Mouse (Mus musculus) left cerebral cortex, postnatal 36 days (tissue): Measurements from ENCODE around the gene Gm12166. TPM values are rescaled to one million over a fixed set of nuclear protein-coding genes. Genes with fewer than 3 reads are reported as not detected.

Source experiments
- DNase-seq, 2 experiments: peaks; one replicate each; pipeline ENCODE4 v3.0.0; 2021 to 2022; ENCODE audit warnings: low spot score in 2 of 2, mixed read lengths in 1 of 2
- intact Hi-C: fragments of 180-260 bp; cut with DNase I; formaldehyde crosslinking; loops from one replicate; pipeline ENCODE4 v1.15.1; 2025
- total RNA-seq, 2 experiments: library from RNA; stranded (reverse); gene quantifications; 2 replicates each; pipeline ENCODE4 v1.2.3; 2021

The Gm12166 gene
- total RNA-seq, 2 experiments from 2014 or later = 2.6 to 6.4 TPM

DNA sequence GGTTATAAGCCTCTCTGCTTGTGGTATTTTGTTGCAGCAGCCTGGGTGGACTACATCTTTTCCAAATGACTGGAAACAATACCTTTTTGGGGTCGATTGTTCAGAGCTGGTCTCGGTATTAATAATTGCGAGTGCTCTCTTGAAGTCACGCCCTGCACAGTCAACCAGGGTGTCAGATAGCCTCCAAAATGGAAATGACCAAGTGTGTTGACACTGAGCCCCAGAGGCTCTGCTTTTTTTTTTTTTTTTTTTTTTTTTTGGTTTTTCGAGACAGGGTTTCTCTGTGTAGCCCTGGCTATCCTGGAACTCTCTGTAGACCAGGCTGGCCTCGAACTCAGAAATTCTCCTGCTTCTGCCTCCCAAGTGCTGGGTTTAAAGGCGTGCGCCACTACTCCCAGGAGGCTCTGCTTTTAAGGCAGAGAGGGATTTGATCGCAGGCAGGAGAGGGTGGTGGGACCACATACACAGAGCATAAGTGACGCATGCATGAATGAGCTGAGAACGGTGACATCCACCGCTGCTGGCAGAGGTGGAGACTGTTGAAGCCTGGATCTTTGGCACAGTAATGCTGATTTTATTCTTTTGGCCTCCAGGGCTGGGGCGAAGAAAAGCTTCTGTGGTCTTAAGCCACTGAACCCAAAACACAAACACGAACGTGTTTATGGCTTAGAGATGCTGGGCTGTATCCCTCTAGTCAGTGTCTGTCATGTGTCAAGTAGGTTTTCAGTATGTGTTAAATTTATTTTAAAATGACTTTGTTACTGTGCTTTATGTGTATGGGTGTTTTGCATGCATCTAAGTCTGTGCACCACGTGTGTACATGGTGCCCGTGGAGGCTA is 21.9 kb upstream of the Gm12166 start:
- intact Hi-C loops = no loop called here
- DNase-seq = no peak

DNA sequence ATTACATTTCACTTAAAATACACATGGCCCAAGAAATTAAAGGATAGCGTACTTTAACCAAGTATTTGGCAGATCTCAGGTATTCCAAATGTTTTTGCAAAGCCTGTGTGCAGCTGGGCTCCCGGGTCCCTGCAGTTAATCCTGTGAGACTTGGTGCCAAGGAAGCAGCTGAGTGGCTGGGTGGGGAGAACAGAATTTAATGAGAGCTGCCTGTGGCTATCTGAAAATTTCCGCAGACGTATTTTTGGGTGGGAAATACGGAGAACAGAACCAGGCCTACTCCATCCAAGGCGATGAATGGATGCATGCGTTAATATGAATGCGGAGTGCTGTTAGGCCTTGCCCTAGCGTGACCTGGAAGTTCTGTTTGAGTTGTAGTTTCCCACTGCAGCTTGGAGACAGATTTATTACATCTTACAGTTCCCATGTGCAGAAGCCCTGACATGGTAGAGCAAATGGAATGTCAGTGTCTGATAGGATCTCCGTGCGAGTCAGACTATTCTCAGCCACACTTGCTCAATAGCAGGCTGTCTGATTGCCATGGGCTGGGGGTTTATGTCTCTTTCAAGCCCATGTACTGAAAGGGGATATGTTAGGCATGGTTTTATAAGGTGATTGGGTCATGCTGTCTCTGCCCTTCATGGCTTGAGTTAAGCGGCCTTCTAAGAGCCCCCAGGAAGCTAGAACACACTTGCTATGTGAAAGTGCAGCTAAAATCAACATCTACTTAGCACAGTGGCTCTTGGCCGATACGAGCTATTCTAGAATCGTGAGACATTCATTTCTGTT is 21.1 kb upstream of the Gm12166 start:
- no peak for DNase-seq
- intact Hi-C loops = no loop called here

DNA sequence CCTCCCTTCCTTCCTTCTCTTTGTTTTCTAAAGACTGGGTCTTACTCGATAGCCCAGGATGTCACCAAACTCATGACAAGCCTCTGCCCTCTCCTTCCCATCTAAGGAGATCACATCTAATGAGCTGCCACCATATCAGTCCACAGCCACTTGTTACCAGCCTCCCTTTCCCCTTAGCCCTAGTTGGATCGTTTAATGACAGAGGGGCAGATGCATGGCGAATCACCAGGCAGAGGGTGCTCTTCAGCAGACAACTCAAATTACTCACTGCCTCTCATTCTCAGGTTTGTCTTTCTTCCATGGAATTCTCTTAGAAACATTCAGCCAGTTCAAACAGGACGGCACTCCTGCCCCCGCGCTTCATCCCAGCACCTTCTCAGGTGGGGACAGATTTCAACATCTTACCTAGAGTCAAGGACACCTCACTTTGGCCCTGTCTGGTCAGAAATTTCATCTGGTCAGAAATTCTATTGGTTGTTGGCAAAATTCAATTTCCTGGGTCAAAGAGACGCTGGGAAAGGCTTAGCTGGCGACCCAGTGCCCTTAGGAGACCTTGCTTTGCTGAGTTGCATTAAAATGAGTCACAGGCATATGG is 20.4 kb upstream of the Gm12166 start:
- intact Hi-C loops = no loop called here
- DNase-seq = no peak

DNA sequence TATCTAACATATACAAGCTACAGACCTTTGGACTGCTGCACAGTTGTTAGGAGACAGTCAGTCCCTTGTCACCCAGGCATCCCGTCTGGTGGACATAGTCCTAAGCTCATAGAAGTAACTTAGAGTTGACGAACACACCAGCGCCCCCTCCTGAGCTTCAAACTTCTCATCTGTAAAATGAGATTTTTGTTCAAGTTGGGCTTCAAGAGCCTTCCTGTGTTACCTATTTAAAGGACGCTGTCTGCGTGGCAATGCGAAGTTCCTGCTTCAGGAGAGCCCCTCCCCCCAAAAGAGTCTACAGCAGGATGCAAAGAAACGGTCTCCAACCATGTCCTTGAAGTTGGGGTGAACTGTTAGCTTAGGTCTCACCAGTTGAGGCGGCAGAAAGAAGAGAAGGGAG is 18.7 kb upstream of the Gm12166 start:
- intact Hi-C loops = no loop called here
- DNase-seq = no peak

DNA sequence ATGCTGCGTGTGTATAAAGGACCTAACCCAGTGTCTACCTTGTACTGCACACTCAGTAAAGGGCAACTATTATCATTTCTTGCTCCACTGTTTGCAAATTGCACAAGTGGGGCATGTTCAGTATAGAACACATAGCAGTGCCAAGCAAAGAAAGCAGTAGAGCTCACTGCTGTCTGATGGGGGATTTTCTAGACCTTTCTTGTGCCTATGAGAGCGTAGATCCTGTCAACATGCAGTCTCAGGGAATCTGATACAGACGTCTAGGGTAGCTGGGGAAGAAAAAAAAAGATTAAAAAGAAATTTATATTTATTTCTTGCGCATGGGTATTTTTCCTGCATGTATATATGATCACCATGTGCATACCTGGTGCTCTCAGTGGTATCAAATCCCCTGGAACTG is 18.0 kb upstream of the Gm12166 start:
- intact Hi-C loops = no loop called here
- DNase-seq = no peak

DNA sequence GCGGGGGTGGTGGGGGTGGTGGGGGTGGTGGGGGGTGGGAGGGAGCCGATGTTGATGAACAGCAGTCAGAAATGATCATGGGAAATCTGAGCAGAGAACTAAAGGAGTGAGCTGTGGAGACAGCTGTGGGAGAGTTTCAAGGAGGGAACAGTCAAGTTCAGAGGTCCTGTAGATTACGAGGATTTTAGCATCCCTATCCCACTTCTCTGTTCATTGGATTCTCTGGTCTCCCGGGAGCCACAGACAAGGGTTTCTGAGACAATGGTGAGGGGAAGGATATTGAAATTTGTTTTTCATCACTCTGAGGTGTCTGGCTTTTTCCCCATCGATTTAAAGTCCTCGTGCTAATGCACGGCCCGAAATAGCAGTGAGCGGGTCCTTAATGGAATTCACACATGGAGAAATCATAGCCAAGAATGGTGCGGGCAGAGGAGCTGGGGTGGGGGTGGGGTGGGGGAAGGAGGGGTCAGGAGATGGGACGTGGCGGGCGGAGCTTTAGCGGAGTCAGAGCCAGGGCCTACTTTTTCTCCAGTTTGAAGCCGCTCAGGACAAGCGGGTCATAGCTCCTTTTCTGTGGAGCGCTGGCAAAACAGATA is 17.4 kb upstream of the Gm12166 start:
- intact Hi-C loops = no loop called here
- DNase-seq = no peak

DNA sequence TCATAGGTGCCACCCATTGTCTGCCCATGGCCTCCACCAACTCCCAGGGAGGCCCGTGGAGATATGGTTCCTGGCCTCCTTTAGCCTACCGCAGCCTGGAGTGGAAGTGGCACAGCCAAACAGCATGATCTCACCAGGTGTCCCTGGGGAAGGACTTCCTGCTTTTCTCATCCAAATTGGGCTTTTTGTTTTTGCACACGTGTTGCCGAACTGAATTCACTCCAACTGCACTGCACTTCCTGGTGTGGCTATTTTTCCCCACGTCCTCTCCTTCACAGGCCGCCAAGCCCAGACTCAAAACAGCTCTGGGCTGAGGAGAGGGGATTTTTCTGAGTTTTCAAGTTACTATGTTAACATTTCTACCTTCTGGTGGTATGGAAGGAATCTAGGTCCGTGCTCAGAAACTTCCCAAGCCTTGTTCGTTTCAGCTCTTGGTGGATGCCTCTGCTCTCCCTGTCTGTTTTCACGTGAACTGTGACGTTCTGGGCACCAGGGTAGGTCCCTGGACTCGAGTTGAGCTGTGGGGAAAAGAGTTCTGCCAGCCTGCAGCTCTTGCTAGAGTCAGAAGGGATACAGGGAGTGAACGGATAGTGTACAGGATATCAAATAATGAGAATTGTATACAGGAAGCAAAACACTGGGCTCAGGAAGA is 16.8 kb upstream of the Gm12166 start:
- no peak for DNase-seq
- intact Hi-C loops = no loop called here

DNA sequence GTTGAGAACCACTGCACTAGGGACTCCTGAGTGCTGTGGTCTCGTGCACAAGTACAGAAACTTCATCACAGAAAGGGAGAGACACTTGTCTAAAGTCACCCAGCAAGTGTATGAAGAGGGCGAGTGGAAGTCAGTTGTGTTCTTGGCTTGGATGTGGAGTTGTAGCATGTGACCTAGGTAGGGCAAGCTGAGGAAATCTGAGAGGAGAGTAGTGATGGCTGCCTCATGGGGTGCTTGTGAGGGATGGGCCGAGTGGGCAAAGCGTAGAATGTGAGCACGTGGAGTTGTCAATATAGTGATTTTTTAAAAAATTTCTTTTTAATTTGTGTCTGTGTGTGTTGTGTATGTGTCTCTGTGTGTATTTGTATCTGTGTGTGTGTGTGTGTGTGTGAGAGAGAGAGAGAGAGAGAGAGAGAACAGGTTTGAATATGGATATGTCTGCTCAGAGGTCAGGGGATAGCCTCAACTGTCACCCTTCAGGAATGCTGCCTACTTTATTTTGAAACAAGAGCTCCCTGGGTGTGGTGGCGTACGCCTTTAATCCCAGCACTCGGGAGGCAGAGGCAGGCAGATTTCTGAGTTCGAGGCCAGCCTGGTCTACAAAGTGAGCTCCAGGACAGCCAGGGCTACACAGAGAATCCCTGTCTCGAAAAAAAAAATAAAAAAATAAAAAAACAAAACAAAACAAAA is 15.4 kb upstream of the Gm12166 start:
- intact Hi-C loops = no loop called here
- DNase-seq = no peak

DNA sequence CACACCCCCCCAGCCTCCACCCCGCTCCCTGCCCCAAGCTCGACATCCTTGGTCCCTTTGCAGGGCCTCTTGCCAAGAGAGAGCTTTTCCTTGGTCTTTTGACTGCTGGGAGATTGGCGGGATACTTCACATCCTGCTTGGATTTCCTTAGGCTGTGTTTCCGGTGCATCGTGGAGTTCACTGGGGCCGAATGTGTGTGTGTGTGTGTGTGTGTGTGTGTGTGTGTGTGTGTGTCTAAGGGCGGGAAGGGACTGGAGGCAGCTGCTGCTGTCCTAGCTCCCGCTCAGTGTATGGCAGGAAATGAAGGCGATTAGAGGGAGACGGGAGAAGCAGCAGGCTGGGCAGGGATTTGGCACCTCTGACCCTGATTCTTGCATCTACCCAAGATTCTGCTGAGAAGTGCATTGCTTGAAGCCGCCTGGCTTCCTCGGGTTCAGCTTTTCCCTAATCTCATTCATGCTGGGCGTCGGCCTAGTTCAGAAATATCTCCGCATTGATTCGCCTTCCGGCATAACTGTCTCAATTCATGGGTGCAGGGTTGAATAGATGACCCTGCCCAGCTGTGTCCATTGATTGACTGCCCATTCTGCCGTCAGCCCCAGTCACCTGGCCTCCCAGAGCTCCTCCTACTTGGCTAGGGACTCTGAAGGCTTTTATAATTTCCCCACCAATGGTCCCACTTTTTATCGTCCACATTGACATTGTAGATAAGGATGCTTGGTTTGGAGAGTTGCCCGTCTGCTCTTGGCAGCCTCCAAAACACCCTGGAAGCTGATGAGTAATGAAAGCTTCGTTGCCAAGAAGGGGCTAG is 13.3 kb upstream of the Gm12166 start:
- intact Hi-C loops = no loop called here
- DNase-seq = peak; percentile 23 to 27

DNA sequence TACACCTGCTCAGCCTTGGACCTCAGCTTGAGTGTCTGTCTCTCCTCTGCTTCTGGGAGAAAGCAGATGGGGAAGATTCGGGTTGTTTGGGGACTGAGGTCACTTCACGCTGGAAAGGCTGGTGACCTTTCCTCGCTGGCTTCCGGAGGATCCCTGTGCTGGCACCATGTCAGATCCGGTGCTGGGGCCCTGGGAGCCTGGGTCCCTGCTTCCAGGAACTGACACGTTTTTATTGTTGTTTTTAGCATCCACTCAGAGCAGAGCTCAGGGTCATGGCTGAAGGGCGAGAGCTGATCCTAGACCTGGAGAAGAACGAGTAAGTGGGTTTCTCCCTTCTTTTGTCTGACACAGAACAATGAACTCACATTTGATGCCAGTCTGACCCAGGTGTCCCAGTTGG is 12.6 kb upstream of the Gm12166 start:
- intact Hi-C loops = no loop called here

DNA sequence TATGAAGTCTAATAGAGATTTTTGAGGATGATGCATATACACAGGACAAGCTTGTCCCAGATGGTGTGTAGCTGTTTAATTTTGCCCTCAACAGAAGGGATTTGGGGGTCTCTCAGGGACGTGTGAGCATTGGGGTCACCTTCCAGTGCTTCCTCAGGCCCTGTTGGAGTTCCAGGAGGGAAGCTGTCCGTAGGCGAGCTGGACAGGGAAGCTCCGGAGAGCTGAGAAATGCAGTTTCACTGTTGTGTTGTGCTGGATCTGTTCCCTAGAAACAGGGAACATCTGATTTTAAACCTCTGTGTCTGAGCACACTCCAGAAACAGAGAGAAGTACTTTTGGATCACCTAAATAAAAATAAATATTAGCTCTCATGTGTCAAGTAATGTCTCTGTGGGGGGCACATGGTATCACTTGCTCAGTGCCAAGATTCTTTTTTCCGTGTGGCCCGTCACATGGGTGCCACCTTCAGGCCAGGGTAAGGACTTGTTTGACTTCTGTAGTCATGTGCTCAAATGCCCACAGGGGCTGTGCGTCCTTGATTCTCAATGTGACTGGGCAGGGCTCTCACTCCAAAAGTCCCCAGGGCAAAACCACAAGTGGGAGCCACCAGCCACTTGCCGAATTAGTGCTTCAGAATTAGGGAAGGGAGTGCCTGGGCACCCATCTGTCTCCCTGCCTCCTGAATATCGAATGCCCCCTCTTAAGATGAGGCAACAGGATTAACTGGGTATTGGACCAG is 11.0 kb upstream of the Gm12166 start:
- no peak for DNase-seq
- intact Hi-C loops = no loop called here

More for the DNA sequence above, 12.6 kb upstream of the Gm12166 start:
- no peak for DNase-seq

DNA sequence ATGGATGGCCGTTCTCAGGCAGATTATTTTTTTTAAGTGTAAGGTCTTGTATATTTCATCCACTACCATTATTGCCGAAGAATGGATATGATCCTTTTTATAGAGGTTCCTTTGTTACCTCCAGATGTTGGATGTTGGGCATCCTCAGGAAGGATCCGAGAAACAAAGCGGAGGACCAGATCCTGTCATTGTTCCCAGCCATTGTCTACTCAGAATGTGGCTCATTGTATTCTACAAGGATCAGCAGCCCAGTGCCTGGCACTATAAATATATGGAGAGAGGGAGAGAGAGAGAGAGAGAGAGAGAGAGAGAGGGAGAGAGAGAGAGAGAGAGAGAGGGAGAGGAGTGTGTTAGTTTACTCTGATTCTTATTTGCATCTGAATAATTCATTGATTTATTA is 10.4 kb upstream of the Gm12166 start:
- no peak for DNase-seq
- intact Hi-C loops = no loop called here

DNA sequence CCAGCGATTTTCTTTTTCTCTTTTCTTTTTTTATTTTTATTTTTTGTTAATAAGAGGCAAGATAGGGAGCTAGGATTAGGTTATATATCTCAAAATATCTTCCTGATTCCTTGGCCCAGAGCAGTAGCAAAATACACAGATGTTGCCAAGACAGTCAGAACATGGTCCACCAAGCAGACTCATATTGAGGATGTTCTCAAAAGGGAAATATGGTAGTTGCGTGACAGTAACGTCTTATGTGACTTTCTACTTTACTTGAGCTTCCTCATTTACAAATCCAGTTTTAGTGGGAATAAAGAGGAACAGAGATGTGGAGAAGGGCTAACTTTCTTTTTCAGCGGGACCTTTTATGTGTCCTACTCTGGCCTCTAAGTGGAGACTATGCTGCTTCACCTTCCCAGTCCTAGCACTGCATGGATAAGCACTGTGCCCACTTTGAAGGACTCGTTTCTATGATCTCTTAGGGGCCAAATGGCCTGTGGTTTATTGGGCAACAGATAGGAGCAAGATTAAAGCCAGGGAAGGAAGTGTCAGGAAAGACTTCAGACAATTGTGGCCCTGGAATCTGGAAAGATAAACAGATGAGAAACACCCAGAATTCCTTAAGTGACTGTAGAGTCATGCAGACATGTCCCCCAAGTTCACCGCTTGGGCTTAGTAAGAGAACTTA is 9.8 kb upstream of the Gm12166 start:
- no peak for DNase-seq
- intact Hi-C loops = no loop called here

DNA sequence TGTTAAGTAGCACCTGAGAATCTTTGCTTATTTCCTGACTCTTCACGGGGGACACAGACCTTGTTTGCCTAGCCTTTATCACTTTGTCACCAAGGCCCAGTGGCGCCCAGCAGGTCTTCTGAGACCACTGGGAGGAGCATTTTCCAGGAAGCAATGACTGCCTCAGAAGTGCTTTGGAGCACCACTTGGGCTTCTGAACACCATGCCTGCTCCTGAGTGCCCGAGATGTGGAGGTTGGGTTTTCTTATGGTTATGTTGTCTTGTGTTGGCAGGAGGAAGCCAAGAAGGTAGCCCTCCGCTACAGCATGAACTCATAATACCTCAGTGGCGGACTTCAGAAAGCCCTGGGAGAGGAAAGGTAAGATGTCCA is 8.5 kb upstream of the Gm12166 start:
- no peak for DNase-seq
- intact Hi-C loops = no loop called here

DNA sequence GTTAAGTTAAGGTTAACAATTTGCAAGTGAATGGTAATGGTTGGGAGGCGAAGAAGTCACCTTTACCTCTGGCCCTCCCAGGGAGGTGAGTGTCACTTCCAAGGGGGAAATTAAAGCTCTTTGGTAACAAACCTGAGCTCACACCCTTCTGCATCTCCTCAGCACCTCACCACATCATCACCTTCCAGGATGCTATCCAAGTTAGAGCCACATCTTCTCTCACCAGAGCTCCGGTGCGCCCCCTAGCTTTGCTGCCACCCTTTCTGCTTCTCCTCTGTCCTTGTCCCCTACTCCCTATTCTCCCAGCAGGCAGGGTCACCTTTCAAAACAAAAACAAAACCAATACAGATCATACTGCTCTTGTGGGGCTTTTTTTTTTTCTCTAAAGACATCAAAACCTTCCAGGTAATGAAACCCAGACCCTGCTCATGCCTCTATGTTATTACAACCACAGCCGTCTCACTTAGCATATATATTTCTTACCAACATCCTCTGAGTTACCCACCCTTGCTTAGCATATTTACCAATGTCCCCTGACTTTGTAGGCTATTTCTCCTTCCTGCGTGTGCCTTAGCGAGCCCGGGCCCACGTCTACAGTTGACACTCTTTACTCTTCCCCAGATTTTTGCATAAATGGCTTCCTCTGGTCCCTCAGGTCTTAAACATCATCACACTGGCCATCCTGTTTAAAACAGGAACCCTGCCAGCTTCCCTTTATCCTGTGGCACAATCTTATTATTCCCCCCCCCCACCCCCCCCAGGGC is 7.9 kb upstream of the Gm12166 start:
- intact Hi-C loops = loop anchor here (5.0 kb wide), 2 partner anchors 67 to 113 kb away; no protein-coding TSS in a partner anchor
- DNase-seq = no peak

DNA sequence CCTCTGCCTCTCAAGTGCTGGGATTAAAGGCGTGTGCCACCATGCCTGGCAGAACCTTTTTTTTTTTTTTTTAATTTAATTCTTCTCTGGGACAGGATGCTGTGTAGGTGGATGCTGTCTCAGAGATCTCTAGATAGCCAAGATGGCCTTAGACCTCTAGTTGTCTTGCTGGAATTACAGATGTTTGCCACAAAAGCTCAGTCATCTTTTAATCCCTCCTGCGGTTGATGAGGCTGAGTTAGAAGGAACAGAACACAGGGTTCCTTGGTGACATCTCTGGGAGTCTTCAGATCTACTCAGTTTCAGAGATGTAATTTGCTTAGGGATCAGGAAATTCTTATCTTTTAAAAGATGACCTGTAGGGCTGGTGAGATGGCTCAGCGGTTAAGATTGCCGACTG is 6.8 kb upstream of the Gm12166 start:
- intact Hi-C loops = loop anchor here (5.0 kb wide), 2 partner anchors 68 to 112 kb away; no protein-coding TSS in a partner anchor
- no peak for DNase-seq
